Mouse (Mus musculus): Measurements from ENCODE around the gene Guca1b.
"Not testable (repeated sequence)": the region's sequence is repeated elsewhere in the genome, so short reads cannot be mapped to it uniquely, and the experiment has no call there.

Guca1b gene

DNA sequence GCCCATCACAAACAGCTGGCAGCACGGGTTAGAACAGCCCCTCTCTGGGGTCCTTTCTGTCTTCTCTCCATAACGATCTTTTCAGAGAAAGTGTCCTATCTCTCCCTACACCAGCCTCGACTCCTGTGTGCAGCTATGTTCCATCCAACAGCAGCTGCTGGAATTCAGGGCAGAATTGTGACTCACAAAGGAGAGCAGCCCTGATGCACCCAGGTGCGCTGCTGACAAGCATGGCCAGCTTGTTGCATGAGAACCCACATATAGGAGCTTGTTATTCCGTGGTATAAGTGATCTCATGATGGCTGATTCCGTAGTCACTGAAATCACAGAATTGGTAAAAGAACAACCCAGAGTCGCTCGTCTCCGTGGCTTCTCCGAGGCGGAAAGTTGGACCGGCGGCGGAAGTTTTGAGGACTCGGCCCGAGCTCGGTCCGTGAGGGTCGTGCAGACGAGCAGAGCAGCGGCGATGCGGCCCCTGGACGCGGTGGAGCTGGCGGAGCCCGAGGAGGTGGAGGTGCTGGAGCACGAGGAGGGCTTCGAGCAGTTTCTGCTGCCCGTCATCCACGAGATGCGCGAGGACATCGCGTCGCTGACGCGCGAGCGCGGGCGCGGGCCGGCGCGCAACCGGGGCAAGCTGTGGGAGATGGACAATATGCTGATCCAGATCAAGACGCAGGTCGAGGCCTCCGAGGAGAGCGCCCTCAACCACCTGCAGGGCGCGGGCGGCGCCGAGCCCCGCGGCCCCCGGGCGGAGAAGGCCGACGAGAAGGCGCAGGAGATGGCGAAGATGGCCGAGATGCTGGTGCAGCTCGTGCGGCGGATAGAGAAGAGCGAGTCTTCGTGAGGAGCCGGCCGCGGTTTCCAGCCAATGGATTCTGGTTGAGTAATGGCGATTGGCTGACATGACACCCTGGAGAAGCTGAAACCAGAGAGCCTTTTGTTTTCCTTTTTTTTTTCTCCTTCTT, 25.0 kb downstream of the Guca1b start:
- not testable (repeated sequence) for DNase-seq (ENCODE audit: low read depth)

GRCm38 (mm10) chr17:47420195-47420594, 35.0 kb downstream of the Guca1b start:
- DNase-seq (ENCODE audit: low read depth): no peak

DNA sequence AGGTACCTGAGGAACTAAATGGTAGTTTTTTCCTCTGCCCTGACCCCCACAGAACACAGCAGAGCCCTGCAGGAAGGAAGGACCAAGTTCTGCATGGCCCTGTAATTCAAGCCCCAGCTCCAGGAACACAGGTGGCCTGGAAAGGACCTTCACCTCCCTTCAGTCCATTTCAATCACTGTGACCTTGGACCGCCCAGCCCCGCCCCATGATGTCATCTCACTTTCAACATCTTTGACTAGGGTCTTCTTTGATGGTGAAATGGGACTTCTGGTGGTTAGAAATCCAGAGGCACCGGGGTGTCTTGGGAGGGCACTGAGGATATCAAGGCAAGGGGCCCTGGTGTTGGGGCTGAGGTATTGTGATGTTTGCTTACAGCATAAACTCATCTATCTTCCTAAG, 36.4 kb downstream of the Guca1b start:
- no peak for DNase-seq (ENCODE audit: low read depth)

DNA sequence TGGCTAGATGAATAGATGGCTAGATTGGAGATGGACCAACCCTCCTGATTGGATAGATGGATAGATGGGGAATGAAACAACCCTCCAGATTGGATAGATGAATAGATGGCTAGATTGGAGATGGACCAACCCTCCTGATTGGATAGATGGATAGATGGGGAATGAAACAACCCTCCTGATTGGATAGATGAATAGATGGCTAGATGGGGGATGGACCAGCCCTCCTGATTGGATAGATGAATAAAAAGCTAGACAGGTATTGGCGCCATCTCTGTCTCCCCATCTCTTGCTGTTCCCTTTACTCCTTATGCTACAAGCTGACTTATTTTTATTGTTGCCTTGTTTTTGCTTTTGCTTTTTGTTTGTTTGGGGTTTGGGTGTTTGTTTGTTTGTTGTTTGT, 37.4 kb downstream of the Guca1b start:
- DNase-seq (ENCODE audit: low read depth): not testable (repeated sequence)

DNA sequence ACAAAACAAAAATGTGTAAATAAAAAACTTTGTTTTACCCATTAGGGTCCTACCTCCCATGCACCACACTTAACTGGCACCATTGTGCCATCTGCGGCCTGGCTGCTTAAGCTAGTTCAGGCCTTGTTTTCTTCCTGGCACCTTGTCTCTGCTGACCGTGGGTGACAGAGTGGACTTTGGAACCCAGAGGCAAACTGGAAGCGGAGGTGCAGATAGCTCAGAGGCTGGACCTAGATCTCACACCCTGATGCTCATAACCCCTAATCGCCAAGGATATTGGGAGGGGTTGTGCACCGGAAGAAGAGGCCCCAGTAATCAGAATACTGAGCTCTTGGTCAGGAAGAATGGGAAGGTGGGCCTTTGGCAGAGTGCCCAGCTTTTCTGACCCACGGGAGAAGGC, 39.0 kb downstream of the Guca1b start:
- no peak for DNase-seq (ENCODE audit: low read depth)

DNA sequence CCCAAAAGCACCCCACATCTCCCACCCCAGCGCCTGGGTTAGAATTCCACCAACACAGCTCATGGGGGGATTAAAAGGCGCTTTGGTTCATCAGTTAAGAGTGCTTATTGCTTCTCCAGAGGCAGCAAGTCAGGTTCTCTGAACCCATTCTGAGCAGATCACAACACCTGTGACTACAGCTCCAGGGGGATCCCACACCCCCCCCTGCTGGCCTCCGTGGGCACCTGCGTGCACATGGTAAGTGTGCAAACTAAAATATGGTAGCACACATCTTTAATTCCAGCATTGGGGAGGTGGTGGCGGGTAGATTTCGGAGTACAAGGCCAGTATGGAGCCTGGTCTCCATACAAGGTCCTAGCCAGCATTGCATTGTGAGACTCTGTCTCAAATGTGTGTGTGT, 42.1 kb downstream of the Guca1b start:
- no peak for DNase-seq (ENCODE audit: low read depth)

- no peak for DNase-seq (ENCODE audit: low read depth)
Measured at GRCm38 (mm10) chr17:47428831-47429304, 43.7 kb downstream of the Guca1b start.

DNA sequence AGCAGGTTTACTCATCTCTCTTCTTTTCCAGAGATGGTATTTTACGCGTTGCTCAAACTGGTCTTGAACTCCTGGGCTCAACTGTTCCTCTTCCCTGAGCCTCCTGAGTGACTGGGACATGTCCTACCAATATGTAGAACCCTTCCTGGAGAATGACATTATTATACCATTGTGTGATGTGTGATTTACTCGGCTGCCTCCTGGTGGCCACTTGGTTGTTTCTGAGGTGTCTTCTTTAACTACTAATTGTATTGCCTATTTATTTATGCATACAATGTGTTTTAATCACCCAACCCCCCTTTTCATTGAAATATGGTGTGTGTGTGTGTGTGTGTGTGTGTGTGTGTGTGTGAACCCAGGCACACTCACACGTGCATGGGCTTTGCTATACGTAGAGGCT, 45.6 kb downstream of the Guca1b start:
- no peak for DNase-seq (ENCODE audit: low read depth)

DNA sequence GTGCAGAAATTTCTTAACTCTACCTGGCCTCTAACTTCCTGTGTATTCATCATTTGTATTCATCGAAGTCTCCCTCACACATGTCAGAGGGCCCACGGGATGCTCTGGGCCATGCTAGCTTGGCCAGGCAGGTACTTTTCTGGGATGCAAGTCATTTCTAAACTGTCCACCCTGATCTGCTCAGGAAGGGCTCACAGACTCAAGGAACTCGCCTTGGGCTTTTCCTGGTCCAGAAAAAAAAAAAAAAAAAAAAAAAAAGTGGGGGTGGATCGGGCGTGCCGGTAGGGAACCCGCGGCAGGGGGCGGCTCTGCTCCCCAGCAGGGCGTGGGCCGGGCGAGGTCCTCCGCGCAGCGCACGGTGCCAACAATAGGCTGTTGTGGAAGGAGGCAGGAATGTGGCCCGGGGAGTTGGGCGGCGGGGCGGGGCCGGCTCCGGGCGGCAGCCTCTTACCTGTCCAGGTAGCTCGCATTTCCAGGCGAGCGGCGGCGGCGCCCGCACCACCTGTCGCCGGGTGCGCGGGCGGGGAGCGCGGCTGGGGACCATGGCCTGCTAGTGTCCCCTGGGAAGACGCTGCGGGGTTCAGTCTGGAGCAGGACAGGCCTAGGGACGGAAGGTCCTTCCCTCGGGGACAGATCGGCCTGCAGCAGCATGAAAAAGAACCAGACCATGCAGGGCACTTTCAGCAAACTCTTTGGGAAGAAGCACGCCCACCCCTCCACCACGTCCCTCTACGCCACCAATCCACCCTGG, 51.1 kb downstream of the Guca1b start, which contains the start of gene AI661453:
Gene AI661453, plus strand, starts transcription at position 460 of the 751 bp plus-strand sequence.
- no peak for DNase-seq (ENCODE audit: low read depth)

GRCm38 (mm10) chr17:47436907-47437547, 51.8 kb downstream of the Guca1b start, which contains the start of gene 1700001C19Rik:
TSS of gene 1700001C19Rik (minus strand) at chr17:47437376.
- no peak for DNase-seq (ENCODE audit: low read depth)

- DNase-seq (ENCODE audit: low read depth): no peak
Measured at GRCm38 (mm10) chr17:47438611-47439010, 53.4 kb downstream of the Guca1b start.

- DNase-seq (ENCODE audit: low read depth): no peak
Measured at GRCm38 (mm10) chr17:47439396-47440028, 54.3 kb downstream of the Guca1b start.

DNA sequence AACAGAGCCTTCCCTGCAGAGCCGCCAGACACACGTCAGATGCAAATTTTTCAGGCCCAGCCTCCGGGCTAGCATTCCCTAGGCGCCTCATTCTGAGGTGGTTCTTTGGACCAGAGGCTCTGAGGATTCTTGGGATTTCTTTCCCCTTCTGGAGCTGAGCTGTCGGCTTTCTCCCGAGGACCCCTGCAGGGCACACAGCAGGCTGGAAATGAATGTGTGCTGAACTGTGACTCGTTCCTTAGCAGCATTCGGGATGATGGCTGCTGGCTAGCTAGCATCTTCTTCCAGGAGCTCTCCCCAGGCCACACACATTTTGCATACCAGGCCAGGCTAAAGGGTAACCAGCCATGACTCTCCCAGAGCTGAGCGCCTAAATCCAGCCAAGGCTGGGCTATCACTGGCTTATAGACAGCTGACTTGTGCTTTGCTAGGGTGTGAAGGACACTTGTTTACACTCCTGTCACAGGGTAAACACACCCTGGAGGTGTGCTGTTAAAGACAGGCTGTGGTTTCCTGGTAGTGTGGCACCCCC, 55.2 kb downstream of the Guca1b start:
- no peak for DNase-seq (ENCODE audit: low read depth)

DNA sequence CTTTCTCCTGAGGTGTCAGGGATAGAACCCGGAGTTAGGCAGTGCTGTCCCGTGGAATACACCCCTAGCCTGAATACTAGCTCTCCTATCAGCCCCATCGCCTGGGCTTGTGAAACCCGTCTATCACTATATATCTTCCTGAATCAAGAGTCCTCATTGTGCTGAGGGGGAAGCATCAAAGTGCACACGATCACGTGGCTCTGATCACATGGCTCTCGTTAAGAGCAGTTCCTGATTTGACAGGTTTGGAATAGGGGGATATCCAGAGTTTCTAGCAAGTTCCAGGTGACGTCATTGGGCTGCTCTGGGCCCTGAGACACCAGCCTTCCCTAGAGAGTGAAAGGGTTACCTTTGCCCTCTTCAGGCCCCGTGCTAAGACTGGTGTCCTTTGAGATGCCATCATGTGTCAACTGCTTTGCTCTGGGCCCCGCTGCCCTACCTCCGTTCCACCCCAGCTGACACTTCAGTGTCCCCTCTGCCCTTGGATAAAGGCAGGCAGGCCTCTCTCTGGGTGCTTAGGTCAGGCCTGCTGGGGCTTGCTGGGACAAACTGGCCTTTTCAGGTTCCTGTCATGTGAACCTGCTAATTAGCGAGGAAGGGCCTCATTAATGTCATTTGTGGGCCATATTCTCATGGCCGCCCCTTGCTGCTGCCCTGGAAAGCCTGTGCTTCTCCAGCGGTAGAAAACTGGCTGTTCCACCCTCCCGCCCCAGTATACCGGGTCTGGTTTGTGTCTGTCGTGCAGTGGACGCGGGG, 56.3 kb downstream of the Guca1b start:
- DNase-seq (ENCODE audit: low read depth): no peak

DNA sequence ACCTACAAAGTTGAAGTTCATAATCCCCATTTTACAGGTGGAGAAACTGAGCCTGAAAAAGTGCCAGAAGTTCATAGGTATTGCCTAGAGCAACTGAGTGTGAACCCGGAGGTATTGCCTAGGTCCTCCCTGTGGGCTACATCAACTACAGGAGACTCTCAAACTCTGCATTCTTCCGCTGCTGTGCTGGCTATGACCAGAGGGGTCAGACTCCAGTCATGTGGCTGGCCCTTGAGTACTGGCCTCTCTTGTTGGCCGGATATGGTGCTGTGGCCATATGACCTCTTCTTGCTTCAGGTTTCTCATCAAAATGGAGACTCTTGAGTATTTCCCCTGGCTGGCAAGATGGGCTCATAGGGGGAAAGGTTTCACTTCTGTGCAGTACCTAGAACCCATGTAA, 57.1 kb downstream of the Guca1b start:
- no peak for DNase-seq (ENCODE audit: low read depth)
